In the genomic region with DNA sequence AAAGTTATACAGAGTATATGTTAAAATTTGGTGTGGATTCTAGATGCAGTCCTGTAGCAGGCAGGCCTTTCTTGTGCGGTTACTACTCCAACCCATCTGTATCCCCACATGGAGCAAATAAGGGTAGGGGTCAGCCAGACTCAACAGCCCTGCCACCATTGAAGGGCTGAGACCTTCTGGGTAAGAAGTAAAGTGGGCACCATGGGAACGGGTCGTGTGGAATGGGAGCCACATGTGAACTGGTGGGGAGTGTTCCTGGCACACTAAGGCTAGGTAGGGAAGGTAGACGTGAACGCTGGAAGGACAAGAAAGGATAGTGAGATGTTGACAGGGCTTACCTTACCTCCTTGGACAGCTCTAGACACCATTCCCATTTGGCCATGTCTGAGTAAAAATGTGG, we compare ENCODE assay signal across 8 mouse cellular contexts. TPM values are rescaled to one million over a fixed set of nuclear protein-coding genes. Genes with fewer than 3 reads are reported as not detected.
DNase-seq lines count a peak whose midpoint lies in the region; ATAC-seq and TF ChIP-seq lines count a peak whose summit lies in the region.

No protein-coding gene starts in this region.

- H3K4me3 ChIP-seq in heart, embryonic 15.5 days: no peak overlapping the region
- H3K4me3 ChIP-seq in heart, embryonic 12.5 days: no peak overlapping the region
- H3K4me3 ChIP-seq in stomach, embryonic 14.5 days (ENCODE audit: low read depth, low read length): no peak overlapping the region
- H3K4me3 ChIP-seq in stomach, postnatal 0 days (ENCODE audit: low read depth, low read length): no peak overlapping the region
- peak overlapping the region; percentile 10; the same call in 1 of the 2 replicates for H3K4me3 ChIP-seq in limb, embryonic 13.5 days

- H3K27me3 ChIP-seq in heart, embryonic 15.5 days: no peaks in the 10 kb centered on the region
- H3K27me3 ChIP-seq in heart, embryonic 12.5 days (replicated peaks): no peaks in the 10 kb centered on the region
- no peaks in the 10 kb centered on the region for H3K27me3 ChIP-seq in stomach, embryonic 14.5 days (ENCODE audit: control insufficient read depth, insufficient read depth, low read length)
- no peaks in the 10 kb centered on the region for H3K27me3 ChIP-seq in stomach, postnatal 0 days (ENCODE audit: control insufficient read depth, insufficient read depth, low read length)
- H3K27me3 ChIP-seq in limb, embryonic 13.5 days: no peaks in the 10 kb centered on the region
- H3K27me3 ChIP-seq in splenic B cell, adult 2 months (ENCODE audit: control insufficient read depth, insufficient read depth, low read length, poor library complexity, severe bottlenecking): no peaks in the 10 kb centered on the region

- H3K4me1 ChIP-seq in heart, embryonic 15.5 days (replicated peaks): peaks cover 26% of the 10 kb centered on the region
- H3K4me1 ChIP-seq in heart, embryonic 12.5 days (replicated peaks): peaks cover 27% of the 10 kb centered on the region
- peaks cover 29% of the 10 kb centered on the region for H3K4me1 ChIP-seq in stomach, embryonic 14.5 days (ENCODE audit: control insufficient read depth, insufficient read depth, low read length)
- no peaks in the 10 kb centered on the region; the same call in 1 of the 2 replicates for H3K4me1 ChIP-seq in stomach, postnatal 0 days (replicated peaks; ENCODE audit: control insufficient read depth, insufficient read depth)
- peaks cover 25% of the 10 kb centered on the region for H3K4me1 ChIP-seq in limb, embryonic 13.5 days

- no peak overlapping the region for H3K4me2 ChIP-seq in heart, embryonic 15.5 days
- H3K4me2 ChIP-seq in heart, embryonic 12.5 days: no peak overlapping the region
- H3K4me2 ChIP-seq in stomach, embryonic 14.5 days (replicated peaks; ENCODE audit: low read depth, low read length): peak overlapping the region; percentile 38; the same call in 1 of the 2 replicates
- H3K4me2 ChIP-seq in stomach, postnatal 0 days (replicated peaks; ENCODE audit: low read depth): no peak overlapping the region
- peak overlapping the region; percentile 72 for H3K4me2 ChIP-seq in limb, embryonic 13.5 days (replicated peaks)

- DNase-seq in stomach, postnatal 0 days (ENCODE audit: low spot score): no peak
- DNase-seq in splenic B cell, adult 2 months (ENCODE audit: low read depth, low spot score): peak; percentile 13
- DNase-seq in urinary bladder, postnatal 10 days (ENCODE audit: low spot score): no peak
- no peak for DNase-seq in layer of hippocampus, adult 8-10 months (ENCODE audit: low spot score in 2 of 2)

- ATAC-seq in heart, embryonic 15.5 days (replicated peaks; ENCODE audit: insufficient number of reproducible peaks, insufficient read depth, low FRiP score, low read depth): no peak
- no peak for ATAC-seq in heart, embryonic 12.5 days (ENCODE audit: insufficient number of reproducible peaks, low FRiP score)
- ATAC-seq in stomach, embryonic 14.5 days (ENCODE audit: insufficient number of reproducible peaks, insufficient read depth, low FRiP score, low read depth): no peak
- ATAC-seq in stomach, postnatal 0 days (ENCODE audit: low FRiP score, low TSS enrichment): no peak
- ATAC-seq in limb, embryonic 13.5 days (ENCODE audit: low FRiP score, low read depth): no peak

- H3K9me3 ChIP-seq in heart, embryonic 15.5 days (replicated peaks): no peaks in the 10 kb centered on the region
- no peaks in the 10 kb centered on the region for H3K9me3 ChIP-seq in heart, embryonic 12.5 days (replicated peaks)
- no peaks in the 10 kb centered on the region for H3K9me3 ChIP-seq in stomach, embryonic 14.5 days (ENCODE audit: control insufficient read depth, low read depth, low read length)
- H3K9me3 ChIP-seq in stomach, postnatal 0 days (ENCODE audit: control insufficient read depth, low read length): no peaks in the 10 kb centered on the region
- no peaks in the 10 kb centered on the region for H3K9me3 ChIP-seq in limb, embryonic 13.5 days

- TF ChIP-seq CTCF in stomach, postnatal 0 days (IDR thresholded peaks at IDR 0.05; ENCODE audit: low read depth): no peak

- H3K36me3 ChIP-seq in heart, embryonic 15.5 days: peaks cover 21% of the 10 kb centered on the region
- peaks cover 32% of the 10 kb centered on the region for H3K36me3 ChIP-seq in heart, embryonic 12.5 days
- peaks cover 22% of the 10 kb centered on the region for H3K36me3 ChIP-seq in stomach, embryonic 14.5 days (ENCODE audit: control insufficient read depth, insufficient read depth, low read length)
- H3K36me3 ChIP-seq in stomach, postnatal 0 days (ENCODE audit: control insufficient read depth, insufficient read depth, low read length): peaks cover 11% of the 10 kb centered on the region
- peaks cover 31% of the 10 kb centered on the region for H3K36me3 ChIP-seq in limb, embryonic 13.5 days
- H3K36me3 ChIP-seq in splenic B cell, adult 2 months (ENCODE audit: control insufficient read depth, insufficient read depth, low read length, poor library complexity, severe bottlenecking): peaks cover 1% of the 10 kb centered on the region; the same call in 1 of the 2 replicates

- TF ChIP-seq EP300 in stomach, postnatal 0 days (optimal IDR thresholded peaks at IDR 0.05): no peak

- 74% methylated on average over 5 of the region's 5 CpGs for WGBS in heart, embryonic 15.5 days
- 76% methylated on average over 5 of the region's 5 CpGs for WGBS in heart, embryonic 12.5 days
- WGBS in stomach, embryonic 14.5 days: 74% methylated on average over 5 of the region's 5 CpGs
- 70% methylated on average over 5 of the region's 5 CpGs for WGBS in stomach, postnatal 0 days
- WGBS in limb, embryonic 13.5 days: 70% methylated on average over 5 of the region's 5 CpGs

- H3K27ac ChIP-seq in heart, embryonic 15.5 days: peak overlapping the region; percentile 6; the same call in 1 of the 2 replicates
- H3K27ac ChIP-seq in heart, embryonic 12.5 days (ENCODE audit: poor library complexity, severe bottlenecking): no peak overlapping the region
- H3K27ac ChIP-seq in stomach, embryonic 14.5 days (ENCODE audit: low read length): no peak overlapping the region
- H3K27ac ChIP-seq in stomach, postnatal 0 days (replicated peaks): no peak overlapping the region
- no peak overlapping the region for H3K27ac ChIP-seq in limb, embryonic 13.5 days

- H3K9ac ChIP-seq in heart, embryonic 15.5 days: no peak overlapping the region
- H3K9ac ChIP-seq in heart, embryonic 12.5 days: no peak overlapping the region
- H3K9ac ChIP-seq in stomach, embryonic 14.5 days (replicated peaks; ENCODE audit: low read depth, low read length): no peak overlapping the region
- H3K9ac ChIP-seq in stomach, postnatal 0 days (ENCODE audit: low read length): no peak overlapping the region
- H3K9ac ChIP-seq in limb, embryonic 13.5 days: no peak overlapping the region

RNA-seq across cellular contexts. Expression of gene Aurkb, which starts 7.3 kb away (rescaled TPM):
- polyA plus RNA-seq in heart, embryonic 15.5 days (2015; fragmentation: Nextera tagmentation; extraction: Ambion mirVana): 64.3 and 92.4 TPM in 2 replicates
- polyA plus RNA-seq in heart, embryonic 12.5 days (2016; fragmentation: Nextera tagmentation; extraction: Ambion mirVana): 79.4 and 85.9 TPM in 2 replicates
- polyA plus RNA-seq in stomach, embryonic 14.5 days (2014; fragmentation: Nextera tagmentation; extraction: Ambion mirVana): 147 and 153 TPM in 2 replicates
- 24.7 and 34.0 TPM in 2 replicates for polyA plus RNA-seq in stomach, postnatal 0 days (2015; fragmentation: Nextera tagmentation; extraction: Ambion mirVana)
- polyA plus RNA-seq in limb, embryonic 13.5 days (2015; fragmentation: Nextera tagmentation; extraction: Ambion mirVana): 140 and 141 TPM in 2 replicates
- total RNA-seq in layer of hippocampus, adult 8-10 months (2022): 1 to 10 TPM in 2 of 4 experiments, under 1 TPM in 2; 0.52 to 1.6 (median 0.88) TPM

RNA-seq across cellular contexts. Expression of gene Borcs6, which starts 21.3 kb away (rescaled TPM):
- polyA plus RNA-seq in heart, embryonic 15.5 days (2015; fragmentation: Nextera tagmentation; extraction: Ambion mirVana): 10.5 and 11.7 TPM in 2 replicates
- polyA plus RNA-seq in heart, embryonic 12.5 days (2016; fragmentation: Nextera tagmentation; extraction: Ambion mirVana): 10.7 and 13.6 TPM in 2 replicates
- 9.2 and 11.0 TPM in 2 replicates for polyA plus RNA-seq in stomach, embryonic 14.5 days (2014; fragmentation: Nextera tagmentation; extraction: Ambion mirVana)
- polyA plus RNA-seq in stomach, postnatal 0 days (2015; fragmentation: Nextera tagmentation; extraction: Ambion mirVana): 14.6 and 16.7 TPM in 2 replicates
- 9.5 and 9.6 TPM in 2 replicates for polyA plus RNA-seq in limb, embryonic 13.5 days (2015; fragmentation: Nextera tagmentation; extraction: Ambion mirVana)
- 10 to 100 TPM; 30.8 to 33.3 (median 31.5) TPM for total RNA-seq in layer of hippocampus, adult 8-10 months (2022)

RNA-seq across cellular contexts. Expression of gene Ctc1, which starts 22.5 kb away (rescaled TPM):
- 38.3 and 47.5 TPM in 2 replicates for polyA plus RNA-seq in heart, embryonic 15.5 days (2015; fragmentation: Nextera tagmentation; extraction: Ambion mirVana)
- polyA plus RNA-seq in heart, embryonic 12.5 days (2016; fragmentation: Nextera tagmentation; extraction: Ambion mirVana): 60.8 and 62.7 TPM in 2 replicates
- polyA plus RNA-seq in stomach, embryonic 14.5 days (2014; fragmentation: Nextera tagmentation; extraction: Ambion mirVana): 45.0 and 47.3 TPM in 2 replicates
- polyA plus RNA-seq in stomach, postnatal 0 days (2015; fragmentation: Nextera tagmentation; extraction: Ambion mirVana): 11.1 and 11.5 TPM in 2 replicates
- 55.5 and 60.4 TPM in 2 replicates for polyA plus RNA-seq in limb, embryonic 13.5 days (2015; fragmentation: Nextera tagmentation; extraction: Ambion mirVana)
- 10 to 100 TPM; 39.8 to 46.9 (median 41.8) TPM for total RNA-seq in layer of hippocampus, adult 8-10 months (2022)

RNA-seq across cellular contexts. Expression of gene Pfas, which starts 29.9 kb away (rescaled TPM):
- polyA plus RNA-seq in heart, embryonic 15.5 days (2015; fragmentation: Nextera tagmentation; extraction: Ambion mirVana): 14.9 and 18.7 TPM in 2 replicates
- 20.7 and 21.5 TPM in 2 replicates for polyA plus RNA-seq in heart, embryonic 12.5 days (2016; fragmentation: Nextera tagmentation; extraction: Ambion mirVana)
- 31.8 and 36.6 TPM in 2 replicates for polyA plus RNA-seq in stomach, embryonic 14.5 days (2014; fragmentation: Nextera tagmentation; extraction: Ambion mirVana)
- polyA plus RNA-seq in stomach, postnatal 0 days (2015; fragmentation: Nextera tagmentation; extraction: Ambion mirVana): 7.4 and 8.0 TPM in 2 replicates
- polyA plus RNA-seq in limb, embryonic 13.5 days (2015; fragmentation: Nextera tagmentation; extraction: Ambion mirVana): 39.6 and 40.6 TPM in 2 replicates
- 10 to 100 TPM; 25.8 to 32.2 (median 26.8) TPM for total RNA-seq in layer of hippocampus, adult 8-10 months (2022)

RNA-seq across cellular contexts. Expression of gene Tmem107, which starts 32.4 kb away (rescaled TPM):
- 37.0 and 40.9 TPM in 2 replicates for polyA plus RNA-seq in heart, embryonic 15.5 days (2015; fragmentation: Nextera tagmentation; extraction: Ambion mirVana)
- polyA plus RNA-seq in heart, embryonic 12.5 days (2016; fragmentation: Nextera tagmentation; extraction: Ambion mirVana): 30.6 and 31.5 TPM in 2 replicates
- 59.4 and 59.8 TPM in 2 replicates for polyA plus RNA-seq in stomach, embryonic 14.5 days (2014; fragmentation: Nextera tagmentation; extraction: Ambion mirVana)
- polyA plus RNA-seq in stomach, postnatal 0 days (2015; fragmentation: Nextera tagmentation; extraction: Ambion mirVana): 28.4 and 30.8 TPM in 2 replicates
- polyA plus RNA-seq in limb, embryonic 13.5 days (2015; fragmentation: Nextera tagmentation; extraction: Ambion mirVana): 46.4 and 52.0 TPM in 2 replicates
- total RNA-seq in layer of hippocampus, adult 8-10 months (2022): 10 to 100 TPM; 14.8 to 21.0 (median 19.0) TPM

Comparison
In these comparisons a context has a peak if more than half of its experiments do, and no peak if none do; other contexts are left out.
1. H3K4me2 ChIP-seq: peak in stomach, embryonic 14.5 days (single experiment) and limb, embryonic 13.5 days (single experiment); none in heart, embryonic 15.5 days (single experiment), heart, embryonic 12.5 days (single experiment) and stomach, postnatal 0 days (single experiment).